Mouse (Mus musculus): Measurements from ENCODE around the gene Naa35.

- TF ChIP-seq CTCF (conservative IDR thresholded peaks at IDR 0.05; ENCODE audit: low read length) = no peak
- no peak for TF ChIP-seq NANOG (IDR thresholded peaks at IDR 0.05; ENCODE audit: borderline replicate concordance, low read length)
Observed at GRCm38 (mm10) chr13:59564505-59564904, 20.6 kb upstream of the Naa35 start.
